Mouse (Mus musculus) induced T-regulatory cell, adult 2 months (primary cell): Measurements from ENCODE around the gene Tek.
"Not testable (repeated sequence)": the region's sequence is repeated elsewhere in the genome, so short reads cannot be mapped to it uniquely, and the experiment has no call there.

ENCODE experiments used
- DNase-seq: peaks from one replicate; pipeline ENCODE4 v3.0.0-alpha.2; 2012; ENCODE audit warnings: low read depth

Gene Tek

GRCm38 (mm10) chr4:94738838-94739731, at the start of gene Tek:
Gene Tek (plus strand): TSS chr4:94739289.
- DNase-seq = no peak

- not testable (repeated sequence) for DNase-seq
Observed at GRCm38 (mm10) chr4:94689804-94690203, 49.3 kb upstream of the Tek start.

GRCm38 (mm10) chr4:94691078-94691477, 48.0 kb upstream of the Tek start:
- no peak for DNase-seq

- DNase-seq = no peak
Observed at GRCm38 (mm10) chr4:94692175-94692574, 46.9 kb upstream of the Tek start.

- no peak for DNase-seq
Observed at GRCm38 (mm10) chr4:94696368-94696767, 42.7 kb upstream of the Tek start.

GRCm38 (mm10) chr4:94711002-94711401, 28.1 kb upstream of the Tek start:
- DNase-seq = no peak

- no peak for DNase-seq
Observed at GRCm38 (mm10) chr4:94711426-94711825, 27.7 kb upstream of the Tek start.

GRCm38 (mm10) chr4:94713741-94714140, 25.3 kb upstream of the Tek start:
- no peak for DNase-seq

GRCm38 (mm10) chr4:94715166-94715565, 23.9 kb upstream of the Tek start:
- no peak for DNase-seq

GRCm38 (mm10) chr4:94725799-94726198, 13.3 kb upstream of the Tek start:
- DNase-seq = no peak

- DNase-seq = no peak
Observed at GRCm38 (mm10) chr4:94732721-94733120, 6.4 kb upstream of the Tek start.

GRCm38 (mm10) chr4:94737326-94738295, 1.5 kb upstream of the Tek start:
- no peak for DNase-seq

- DNase-seq = no peak
Observed at GRCm38 (mm10) chr4:94741824-94742223, 2.7 kb downstream of the Tek start.

- no peak for DNase-seq
Observed at GRCm38 (mm10) chr4:94745749-94746148, 6.7 kb downstream of the Tek start.

- DNase-seq = no peak
Observed at GRCm38 (mm10) chr4:94746387-94746811, 7.3 kb downstream of the Tek start.

GRCm38 (mm10) chr4:94747338-94747737, 8.2 kb downstream of the Tek start:
- DNase-seq = no peak

- DNase-seq = no peak
Observed at GRCm38 (mm10) chr4:94752512-94752911, 13.4 kb downstream of the Tek start.

- DNase-seq = no peak
Observed at GRCm38 (mm10) chr4:94765217-94765616, 26.1 kb downstream of the Tek start.

- no peak for DNase-seq
Observed at GRCm38 (mm10) chr4:94766176-94766575, 27.1 kb downstream of the Tek start.

- DNase-seq = no peak
Observed at GRCm38 (mm10) chr4:94768624-94769023, 29.5 kb downstream of the Tek start.

- DNase-seq = no peak
Observed at GRCm38 (mm10) chr4:94781043-94781442, 42.0 kb downstream of the Tek start.

GRCm38 (mm10) chr4:94785921-94786320, 46.8 kb downstream of the Tek start:
- no peak for DNase-seq

GRCm38 (mm10) chr4:94803187-94803586, 64.1 kb downstream of the Tek start:
- no peak for DNase-seq
